Mouse (Mus musculus): ENCODE results near the gene Tmeff2.
"Not testable (repeated sequence)": the region's sequence is repeated elsewhere in the genome, so short reads cannot be mapped to it uniquely, and the experiment has no call there.

The Tmeff2 gene

DNA sequence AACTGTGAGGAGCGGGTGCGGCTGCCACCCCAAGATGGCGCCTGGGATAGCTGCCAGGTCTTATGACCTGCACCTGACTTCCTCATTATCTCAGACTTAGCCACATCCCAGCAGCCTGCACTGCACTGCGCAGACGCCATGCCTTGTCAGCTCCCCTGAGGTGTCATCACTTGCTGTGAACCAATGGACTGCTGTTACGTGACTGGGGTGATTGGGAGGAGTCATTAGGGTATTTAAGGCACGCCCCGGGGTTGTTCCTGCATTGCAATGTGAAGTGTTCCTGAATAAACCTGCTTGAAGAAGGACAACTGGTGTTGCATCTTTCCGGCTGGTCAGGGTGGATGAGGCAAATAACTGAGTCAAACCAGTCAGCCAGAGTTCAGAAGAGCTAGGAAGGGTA lies at the start of gene Tmeff2:
TSS of gene Tmeff2 (plus strand) at position 262 of the 400 bp plus-strand sequence.
- H3K9me3 ChIP-seq (ENCODE audit: low read length); H3K4me1 ChIP-seq (replicated peaks; ENCODE audit: low read depth, low read length); H3K27me3 ChIP-seq (ENCODE audit: insufficient read depth, low read length): not testable (repeated sequence)

DNA sequence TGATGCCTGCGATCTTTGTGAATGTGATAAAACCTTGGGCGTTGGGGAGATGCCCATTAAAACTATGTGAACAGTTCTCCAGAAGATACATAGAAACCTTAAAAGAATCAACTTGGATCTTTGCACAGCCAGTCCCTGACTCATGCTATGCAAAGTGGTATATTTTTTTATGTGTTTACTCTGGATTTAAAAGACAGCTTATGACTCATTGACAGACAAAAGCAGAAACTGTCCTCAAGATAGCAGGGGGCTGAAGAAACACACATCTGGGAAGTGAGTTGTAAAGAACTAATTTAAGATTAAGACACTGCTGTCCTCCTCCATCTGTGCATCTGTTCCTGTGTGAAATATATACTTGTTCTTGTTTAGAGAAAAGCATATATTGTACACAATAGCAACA lies 38.9 kb upstream of the Tmeff2 start:
- TF ChIP-seq CTCF (conservative IDR thresholded peaks at IDR 0.05; ENCODE audit: low read length) (no peak), NANOG (IDR thresholded peaks at IDR 0.05; ENCODE audit: borderline replicate concordance, low read length) (no peak), POU5F1 (IDR thresholded peaks at IDR 0.05; ENCODE audit: borderline replicate concordance, low read length) (no peak)
- Histone ChIP-seq H3K4me1 (replicated peaks; ENCODE audit: low read depth, low read length) (no peaks in the 10 kb centered on the region), H3K27me3 (ENCODE audit: insufficient read depth, low read length) (no peaks in the 10 kb centered on the region), H3K4me3 (replicated peaks; ENCODE audit: low read length) (no peak overlapping the region), H3K9me3 (ENCODE audit: low read length) (no peaks in the 10 kb centered on the region), H3K36me3 (ENCODE audit: insufficient read depth, low read length) (no peaks in the 10 kb centered on the region)

More for the DNA sequence above, at the start of gene Tmeff2:
- H3K36me3 ChIP-seq (ENCODE audit: insufficient read depth, low read length); H3K4me3 ChIP-seq (replicated peaks; ENCODE audit: low read length): not testable (repeated sequence)

DNA sequence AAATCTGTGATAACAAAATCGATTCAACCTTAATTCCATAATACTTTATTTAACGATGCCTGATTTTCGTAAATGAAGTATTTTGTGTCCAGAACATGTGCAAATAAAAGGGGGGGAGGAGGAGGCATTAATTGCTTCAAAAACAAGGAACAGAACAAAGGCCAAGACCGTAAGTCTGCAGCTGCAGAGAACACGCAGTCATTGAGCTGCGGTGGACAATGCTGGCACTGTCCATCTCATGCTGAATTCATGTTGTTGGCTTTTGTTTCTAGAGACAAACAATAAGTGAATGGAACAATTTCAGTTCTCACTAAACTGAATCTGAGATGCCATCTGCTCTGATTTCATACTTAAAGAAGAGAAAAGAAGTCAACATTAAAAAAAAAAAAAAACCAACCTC lies 2.8 kb upstream of the Tmeff2 start:
- Histone ChIP-seq H3K4me3 (replicated peaks; ENCODE audit: low read length) (no peak overlapping the region), H3K9me3 (ENCODE audit: low read length) (peaks cover 8% of the 10 kb centered on the region), H3K4me1 (replicated peaks; ENCODE audit: low read depth, low read length) (0 out of 2 replicates have a peak, but pooled peaks cover 4% of the 10 kb centered on the region), H3K27me3 (ENCODE audit: insufficient read depth, low read length) (no peaks in the 10 kb centered on the region), H3K36me3 (ENCODE audit: insufficient read depth, low read length) (no peaks in the 10 kb centered on the region)
- TF ChIP-seq CTCF (conservative IDR thresholded peaks at IDR 0.05; ENCODE audit: low read length) (no peak), NANOG (IDR thresholded peaks at IDR 0.05; ENCODE audit: borderline replicate concordance, low read length) (no peak), POU5F1 (IDR thresholded peaks at IDR 0.05; ENCODE audit: borderline replicate concordance, low read length) (no peak)

DNA sequence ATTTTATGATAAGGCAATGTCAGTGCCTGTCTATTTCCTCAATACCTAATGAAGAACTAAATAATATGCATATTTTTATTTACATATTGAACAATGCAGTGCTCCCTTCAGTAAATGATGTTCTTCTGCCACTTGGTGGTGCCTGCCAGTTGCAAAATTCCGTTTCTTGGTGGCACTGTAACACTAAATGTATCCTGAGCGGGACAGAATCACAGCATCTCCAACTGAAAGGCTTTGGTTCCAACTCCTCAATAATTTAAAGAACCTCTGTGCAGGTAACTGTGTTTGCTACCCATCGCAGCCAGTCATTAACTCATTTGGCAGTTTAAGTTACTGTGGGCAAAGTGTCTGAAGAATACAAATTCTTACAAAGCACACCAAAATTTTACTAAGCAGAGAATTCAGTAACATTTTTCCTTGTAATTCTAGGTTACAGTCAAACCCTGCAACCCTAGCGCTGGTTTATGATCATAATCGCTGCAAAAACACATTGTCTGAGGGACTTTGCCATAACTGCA lies 24.4 kb downstream of the Tmeff2 start:
- Histone ChIP-seq H3K27me3 (ENCODE audit: insufficient read depth, low read length) (peaks cover 43% of the 10 kb centered on the region), H3K36me3 (ENCODE audit: insufficient read depth, low read length) (no peaks in the 10 kb centered on the region), H3K4me3 (replicated peaks; ENCODE audit: low read length) (no peak overlapping the region), H3K9me3 (ENCODE audit: low read length) (no peaks in the 10 kb centered on the region), H3K4me1 (replicated peaks; ENCODE audit: low read depth, low read length) (peaks cover 23% of the 10 kb centered on the region; the same call in 1 of the 2 replicates)
- no peak for TF ChIP-seq POU5F1 (IDR thresholded peaks at IDR 0.05; ENCODE audit: borderline replicate concordance, low read length)
- no peak for TF ChIP-seq NANOG (IDR thresholded peaks at IDR 0.05; ENCODE audit: borderline replicate concordance, low read length)
- TF ChIP-seq CTCF (conservative IDR thresholded peaks at IDR 0.05; ENCODE audit: low read length) = no peak

DNA sequence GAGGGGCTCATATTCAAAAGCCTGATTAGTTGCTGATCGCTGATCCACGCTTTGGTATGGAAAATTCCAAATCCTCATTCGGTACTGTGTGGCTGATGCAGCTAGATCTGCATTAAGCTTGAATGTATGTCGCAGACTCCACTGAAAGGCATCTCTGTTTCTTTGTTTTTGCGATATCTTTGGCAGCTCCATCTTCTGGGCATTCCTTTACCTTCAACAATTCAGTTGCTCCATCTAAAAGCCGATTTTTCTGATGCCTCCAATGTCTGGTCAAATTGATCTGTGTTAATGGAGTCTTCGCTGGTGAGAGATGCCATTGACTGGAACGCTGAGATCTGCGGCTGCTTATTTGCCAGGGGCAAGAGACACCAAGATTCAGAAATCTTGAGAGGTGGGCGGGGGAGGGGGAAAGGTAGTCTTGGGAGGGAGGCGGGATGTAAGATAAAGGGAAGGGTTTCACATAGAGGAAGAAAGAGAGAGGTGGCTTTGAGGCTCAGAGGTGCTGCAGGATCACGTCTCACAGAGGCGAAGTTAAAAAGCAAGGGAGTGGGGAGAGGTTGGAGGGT lies 25.0 kb downstream of the Tmeff2 start:
- Histone ChIP-seq H3K27me3 (ENCODE audit: insufficient read depth, low read length) (peaks cover 44% of the 10 kb centered on the region), H3K36me3 (ENCODE audit: insufficient read depth, low read length) (no peaks in the 10 kb centered on the region), H3K4me1 (replicated peaks; ENCODE audit: low read depth, low read length) (peaks cover 23% of the 10 kb centered on the region; the same call in 1 of the 2 replicates), H3K9me3 (ENCODE audit: low read length) (no peaks in the 10 kb centered on the region), H3K4me3 (replicated peaks; ENCODE audit: low read length) (no peak overlapping the region)
- TF ChIP-seq NANOG (IDR thresholded peaks at IDR 0.05; ENCODE audit: borderline replicate concordance, low read length) (no peak), POU5F1 (IDR thresholded peaks at IDR 0.05; ENCODE audit: borderline replicate concordance, low read length) (no peak), CTCF (conservative IDR thresholded peaks at IDR 0.05; ENCODE audit: low read length) (no peak)

GRCm38 (mm10) chr1:50926374-50927060 lies 26.1 kb downstream of the Tmeff2 start:
- Histone ChIP-seq H3K27me3 (ENCODE audit: insufficient read depth, low read length) (peaks cover 47% of the 10 kb centered on the region), H3K4me1 (replicated peaks; ENCODE audit: low read depth, low read length) (peaks cover 23% of the 10 kb centered on the region; the same call in 1 of the 2 replicates), H3K36me3 (ENCODE audit: insufficient read depth, low read length) (no peaks in the 10 kb centered on the region), H3K4me3 (replicated peaks; ENCODE audit: low read length) (peak overlapping the region; percentile 86), H3K9me3 (ENCODE audit: low read length) (no peaks in the 10 kb centered on the region)
- TF ChIP-seq NANOG (IDR thresholded peaks at IDR 0.05; ENCODE audit: borderline replicate concordance, low read length) (no peak), CTCF (conservative IDR thresholded peaks at IDR 0.05; ENCODE audit: low read length) (no peak), POU5F1 (IDR thresholded peaks at IDR 0.05; ENCODE audit: borderline replicate concordance, low read length) (no peak)

DNA sequence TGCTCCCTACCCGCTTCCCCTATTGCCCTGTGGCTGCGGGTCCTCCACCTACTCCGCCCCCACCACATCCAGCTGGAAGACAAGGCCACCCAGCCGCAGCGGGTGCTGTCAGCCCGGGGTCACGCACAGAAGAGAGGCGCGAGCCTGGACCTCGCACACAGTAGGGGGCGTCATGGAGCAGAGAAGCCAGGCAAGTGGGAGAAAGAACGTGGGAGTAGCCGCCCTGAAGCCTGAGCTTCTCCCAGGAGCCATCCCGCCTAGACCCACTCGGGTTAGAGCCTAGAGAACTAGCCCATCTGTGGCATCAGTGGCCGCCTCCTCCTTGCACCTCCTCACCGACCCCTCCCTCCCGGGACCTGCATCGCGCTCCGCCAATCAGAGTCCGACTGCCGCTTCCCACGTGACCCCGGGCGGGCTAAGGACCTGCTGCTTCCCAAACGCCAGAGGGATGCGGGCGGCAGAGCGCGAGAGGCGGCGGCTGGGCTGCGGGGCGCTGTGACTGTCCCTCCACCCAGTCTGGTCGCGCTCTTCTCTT lies 26.7 kb downstream of the Tmeff2 start:
- peaks cover 23% of the 10 kb centered on the region; the same call in 1 of the 2 replicates for H3K4me1 ChIP-seq (replicated peaks; ENCODE audit: low read depth, low read length)
- H3K4me3 ChIP-seq (replicated peaks; ENCODE audit: low read length) = peak overlapping the region; percentile 86
- no peak; the same call in 1 of the 2 replicates for TF ChIP-seq CTCF (conservative IDR thresholded peaks at IDR 0.05; ENCODE audit: low read length)
- TF ChIP-seq POU5F1 (IDR thresholded peaks at IDR 0.05; ENCODE audit: borderline replicate concordance, low read length) = no peak
- TF ChIP-seq NANOG (IDR thresholded peaks at IDR 0.05; ENCODE audit: borderline replicate concordance, low read length) = no peak
- H3K27me3 ChIP-seq (ENCODE audit: insufficient read depth, low read length) = peaks cover 47% of the 10 kb centered on the region
- H3K36me3 ChIP-seq (ENCODE audit: insufficient read depth, low read length) = no peaks in the 10 kb centered on the region
- no peaks in the 10 kb centered on the region for H3K9me3 ChIP-seq (ENCODE audit: low read length)

DNA sequence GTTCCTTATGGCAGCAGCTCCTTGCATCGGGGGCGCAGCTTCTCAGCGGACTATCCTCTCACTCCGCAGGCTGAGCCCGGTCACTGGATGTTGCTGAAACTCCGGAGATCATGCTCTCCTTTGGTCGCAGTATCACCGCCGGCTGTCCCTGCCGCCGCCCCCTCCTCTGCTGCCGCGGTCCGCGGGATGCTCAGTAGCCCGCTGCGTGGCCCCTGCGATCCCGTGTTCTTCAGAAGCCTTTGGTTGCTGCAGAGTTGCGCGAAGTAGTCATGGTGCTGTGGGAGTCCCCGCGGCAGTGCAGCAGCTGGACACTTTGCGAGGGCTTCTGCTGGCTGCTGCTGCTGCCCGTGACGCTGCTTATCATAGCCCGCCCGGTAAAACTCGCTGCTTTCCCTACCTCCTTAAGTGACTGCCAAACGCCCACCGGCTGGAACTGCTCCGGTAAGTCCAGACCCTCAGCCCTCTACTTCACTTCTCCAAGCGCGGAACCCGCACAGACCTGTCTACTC lies 27.3 kb downstream of the Tmeff2 start:
- H3K9me3 ChIP-seq (ENCODE audit: low read length) = no peaks in the 10 kb centered on the region
- peak overlapping the region; percentile 86 for H3K4me3 ChIP-seq (replicated peaks; ENCODE audit: low read length)
- H3K36me3 ChIP-seq (ENCODE audit: insufficient read depth, low read length) = no peaks in the 10 kb centered on the region
- peaks cover 45% of the 10 kb centered on the region for H3K27me3 ChIP-seq (ENCODE audit: insufficient read depth, low read length)
- no peak for TF ChIP-seq NANOG (IDR thresholded peaks at IDR 0.05; ENCODE audit: borderline replicate concordance, low read length)
- TF ChIP-seq CTCF (conservative IDR thresholded peaks at IDR 0.05; ENCODE audit: low read length) = no peak
- TF ChIP-seq POU5F1 (IDR thresholded peaks at IDR 0.05; ENCODE audit: borderline replicate concordance, low read length) = no peak
- H3K4me1 ChIP-seq (replicated peaks; ENCODE audit: low read depth, low read length) = peaks cover 23% of the 10 kb centered on the region; the same call in 1 of the 2 replicates
